Mouse (Mus musculus) layer of hippocampus, adult 9-11 months (tissue): Measurements from ENCODE around the gene Miga2.

Experiments
- DNase-seq: peaks from one replicate; pipeline ENCODE4 v3.0.0; 2022

Miga2 gene

GRCm38 (mm10) chr2:30429156-30429555 lies 65.1 kb downstream of the Miga2 start:
- no peak for DNase-seq
